Mouse (Mus musculus) forebrain, embryonic 16.5 days (tissue): ENCODE data around the gene Il1r1. TPM values are rescaled to one million over a fixed set of nuclear protein-coding genes. Genes with fewer than 3 reads are reported as not detected.

Experiments used
- ATAC-seq: fragments of 200-750 bp; cut with Nextera tagmentation; 2 replicates; pipeline ENCODE4 v1.8.0; 2017; ENCODE audit warnings: mild to moderate bottlenecking, moderate library complexity
- H3K27ac ChIP-seq: fragments of 300-500 bp; sonication (generic); 2 replicates; pipeline ENCODE4 v1.5.1; 2014; ENCODE audit warnings: low read length, control low read depth
- H3K27me3 ChIP-seq: fragments of 300-500 bp; sonication (generic); replicated peaks from 2 replicates; pipeline ENCODE4 v1.6.1; 2014; ENCODE audit warnings: low read length; ENCODE audit not compliant: control insufficient read depth, insufficient read depth
- H3K36me3 ChIP-seq: fragments of 300-500 bp; sonication (generic); 2 replicates; pipeline ENCODE4 v1.6.1; 2014; ENCODE audit not compliant: control insufficient read depth, insufficient read depth
- H3K4me1 ChIP-seq: fragments of 300-500 bp; sonication (generic); replicated peaks from 2 replicates; pipeline ENCODE4 v1.6.1; 2014; ENCODE audit warnings: low read length; ENCODE audit not compliant: control insufficient read depth, insufficient read depth
- H3K4me2 ChIP-seq: fragments of 300-500 bp; sonication (generic); 2 replicates; pipeline ENCODE4 v1.6.1; 2014; ENCODE audit warnings: mild to moderate bottlenecking, low read length, control low read depth
- H3K4me3 ChIP-seq: fragments of 300-500 bp; sonication (generic); replicated peaks from 2 replicates; pipeline ENCODE4 v1.5.1; 2014; ENCODE audit warnings: mild to moderate bottlenecking, low read length, control low read depth
- H3K9ac ChIP-seq: fragments of 300-500 bp; sonication (generic); replicated peaks from 2 replicates; pipeline ENCODE4 v1.6.1; 2014; ENCODE audit warnings: low read depth, low read length, control low read depth
- H3K9me3 ChIP-seq: fragments of 300-500 bp; sonication (generic); 2 replicates; pipeline ENCODE4 v1.6.1; 2016; ENCODE audit warnings: low read length; ENCODE audit not compliant: control insufficient read depth
- WGBS: fragments of 180-500 bp; shearing (Covaris S2); extraction: QIAGEN DNeasy Blood & Tissue Kit; methylation state at CpG from one replicate; pipeline ENCODE4 v1.1.7; 2014; 5-methylcytosine and 5-hydroxymethylcytosine counted together
- polyA plus RNA-seq: library from polyadenylated mRNA; unstranded; fragments of >200 nt; fragmentation: Nextera tagmentation; extraction: Ambion mirVana; gene quantifications from 2 replicates; pipeline ENCODE4 v1.2.1, GENCODE M21; 2015

Gene Il1r1
- polyA plus RNA-seq, 1 experiment from 2014 or later, result 0.44 TPM

GRCm38 (mm10) chr1:40311625-40312024 is 86.7 kb downstream of the Il1r1 start:
- 84% methylated on average over 2 of the region's 2 CpGs for WGBS

GRCm38 (mm10) chr1:40314016-40314415 is 89.1 kb downstream of the Il1r1 start:
- no peak overlapping the region for H3K4me2 ChIP-seq
- H3K4me3 ChIP-seq, result no peak overlapping the region
- WGBS, result 82% methylated on average over 12 of the region's 12 CpGs
- no peak for ATAC-seq
- H3K9me3 ChIP-seq, result no peaks in the 10 kb centered on the region
- H3K4me1 ChIP-seq, result no peaks in the 10 kb centered on the region
- H3K36me3 ChIP-seq, result no peaks in the 10 kb centered on the region
- H3K9ac ChIP-seq, result no peak overlapping the region
- no peaks in the 10 kb centered on the region for H3K27me3 ChIP-seq
- no peak overlapping the region for H3K27ac ChIP-seq

More at GRCm38 (mm10) chr1:40311625-40312024, 86.7 kb downstream of the Il1r1 start:
- no peaks in the 10 kb centered on the region for H3K4me1 ChIP-seq
- no peaks in the 10 kb centered on the region for H3K9me3 ChIP-seq
- H3K4me2 ChIP-seq, result no peak overlapping the region
- H3K36me3 ChIP-seq, result no peaks in the 10 kb centered on the region
- H3K9ac ChIP-seq, result no peak overlapping the region
- no peak overlapping the region for H3K4me3 ChIP-seq
- no peak overlapping the region for H3K27ac ChIP-seq
- ATAC-seq, result no peak
- no peaks in the 10 kb centered on the region for H3K27me3 ChIP-seq

GRCm38 (mm10) chr1:40317657-40318056 is 92.8 kb downstream of the Il1r1 start:
- H3K4me3 ChIP-seq, result no peak overlapping the region
- no peaks in the 10 kb centered on the region for H3K27me3 ChIP-seq
- no peak overlapping the region for H3K4me2 ChIP-seq
- no peaks in the 10 kb centered on the region for H3K4me1 ChIP-seq
- no peak overlapping the region for H3K27ac ChIP-seq
- no peak for ATAC-seq
- no peak overlapping the region for H3K9ac ChIP-seq
- no peaks in the 10 kb centered on the region for H3K9me3 ChIP-seq
- no peaks in the 10 kb centered on the region for H3K36me3 ChIP-seq
- 90% methylated on average over 8 of the region's 8 CpGs for WGBS

GRCm38 (mm10) chr1:40321824-40322223 is 96.9 kb downstream of the Il1r1 start:
- H3K27ac ChIP-seq, result no peak overlapping the region
- peaks cover 10% of the 10 kb centered on the region for H3K4me1 ChIP-seq
- no peaks in the 10 kb centered on the region for H3K36me3 ChIP-seq
- no peak overlapping the region for H3K9ac ChIP-seq
- no peaks in the 10 kb centered on the region for H3K9me3 ChIP-seq
- ATAC-seq, result no peak
- no peak overlapping the region for H3K4me3 ChIP-seq
- 77% methylated on average over 6 of the region's 6 CpGs for WGBS
- peaks cover 21% of the 10 kb centered on the region for H3K27me3 ChIP-seq
- no peak overlapping the region for H3K4me2 ChIP-seq

- H3K4me3 ChIP-seq, result no peak overlapping the region
- peaks cover 10% of the 10 kb centered on the region for H3K4me1 ChIP-seq
- no peak overlapping the region for H3K27ac ChIP-seq
- H3K4me2 ChIP-seq, result no peak overlapping the region
- ATAC-seq, result no peak
- peaks cover 21% of the 10 kb centered on the region for H3K27me3 ChIP-seq
- 93% methylated on average over 3 of the region's 3 CpGs for WGBS
- H3K9ac ChIP-seq, result no peak overlapping the region
- no peaks in the 10 kb centered on the region for H3K9me3 ChIP-seq
- no peaks in the 10 kb centered on the region for H3K36me3 ChIP-seq
These were observed 97.7 kb downstream of the Il1r1 start for GRCm38 (mm10) chr1:40322543-40322942.

GRCm38 (mm10) chr1:40324457-40324856 is 99.6 kb downstream of the Il1r1 start, which contains the start of gene Il1rl2:
Il1rl2 (plus strand) TSS chr1:40324610.
- Histone ChIP-seq H3K4me1 (peaks cover 10% of the 10 kb centered on the region), H3K4me2 (peak within 1 kb of the TSS; percentile 59), H3K27ac (no peak within 1 kb of the TSS), H3K36me3 (no peaks in the 10 kb centered on the region), H3K4me3 (peak within 1 kb of the TSS; percentile 44), H3K27me3 (peaks cover 21% of the 10 kb centered on the region), H3K9me3 (no peaks in the 10 kb centered on the region), H3K9ac (0 out of 2 replicates have a peak within 1 kb of the TSS, but pooled peaks have one; percentile 46)
- no peak for ATAC-seq
- 41% methylated on average over 6 of the region's 6 CpGs for WGBS

- Histone ChIP-seq H3K4me2 (peak overlapping the region; percentile 59), H3K36me3 (no peaks in the 10 kb centered on the region), H3K4me3 (peak overlapping the region; percentile 44), H3K27ac (no peak overlapping the region), H3K4me1 (peaks cover 10% of the 10 kb centered on the region), H3K9ac (peak overlapping the region; percentile 46; the same call in 1 of the 2 replicates), H3K27me3 (peaks cover 21% of the 10 kb centered on the region), H3K9me3 (no peaks in the 10 kb centered on the region)
- ATAC-seq, result no peak
- 8% methylated on average over 22 of the region's 22 CpGs for WGBS
These were observed 100.2 kb downstream of the Il1r1 start for GRCm38 (mm10) chr1:40324955-40325702.

- no peak for ATAC-seq
- no peaks in the 10 kb centered on the region for H3K9me3 ChIP-seq
- peaks cover 10% of the 10 kb centered on the region for H3K4me1 ChIP-seq
- H3K27ac ChIP-seq, result no peak overlapping the region
- H3K4me2 ChIP-seq, result peak overlapping the region; percentile 59
- H3K9ac ChIP-seq, result peak overlapping the region; percentile 46
- 3% methylated on average over 29 of the region's 29 CpGs for WGBS
- peak overlapping the region; percentile 44 for H3K4me3 ChIP-seq
- no peaks in the 10 kb centered on the region for H3K36me3 ChIP-seq
- peaks cover 21% of the 10 kb centered on the region for H3K27me3 ChIP-seq
These were observed 100.9 kb downstream of the Il1r1 start for GRCm38 (mm10) chr1:40325711-40326327.

GRCm38 (mm10) chr1:40327604-40328003 is 102.7 kb downstream of the Il1r1 start:
- no peak for ATAC-seq
- Histone ChIP-seq H3K4me3 (no peak overlapping the region), H3K27ac (no peak overlapping the region), H3K4me2 (no peak overlapping the region), H3K9me3 (no peaks in the 10 kb centered on the region), H3K4me1 (peaks cover 10% of the 10 kb centered on the region), H3K36me3 (no peaks in the 10 kb centered on the region), H3K9ac (no peak overlapping the region), H3K27me3 (peaks cover 21% of the 10 kb centered on the region)
- 89% methylated on average over 3 of the region's 3 CpGs for WGBS
